ENCODE assay signal across 22 mouse cellular contexts in the genomic region with DNA sequence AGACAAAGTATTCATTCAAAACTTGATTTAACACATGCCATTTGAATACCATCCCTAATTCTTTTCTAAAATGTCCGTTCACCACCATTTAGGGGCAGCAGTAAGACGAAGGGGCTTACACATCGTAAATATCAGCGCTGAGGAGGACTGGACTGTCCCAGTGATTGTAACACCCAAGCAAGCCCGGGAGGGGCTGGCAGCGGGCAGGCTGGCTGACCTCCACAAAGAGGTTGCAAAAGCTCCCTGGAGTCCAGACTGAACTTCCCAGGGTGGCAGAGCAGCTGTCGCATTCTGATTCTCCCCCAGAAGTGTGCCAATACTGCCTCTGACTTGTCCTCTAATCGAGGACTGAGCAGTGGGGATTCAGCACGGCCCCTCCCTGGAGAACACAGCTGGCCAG. TPM values are rescaled to one million over a fixed set of nuclear protein-coding genes. Genes with fewer than 3 reads are reported as not detected.
A peak's percentile ranks its signal among the peaks of the same experiment; 100 is the strongest.
DNase-seq lines count a peak whose midpoint lies in the region; ATAC-seq and TF ChIP-seq lines count a peak whose summit lies in the region.
"Had no signal": no experiment of that assay in that cellular context is flagged by ENCODE, and none has a peak within 500 bp of the region (broad histone marks: within the 10 kb centered on the region; RNA-seq: fewer than 3 reads in every experiment).

No protein-coding gene starts in this region.

- no peak overlapping the region for H3K4me2 ChIP-seq in hindbrain, embryonic 11.5 days (replicated peaks; ENCODE audit: low read depth, low read length)
- H3K4me2 ChIP-seq in hindbrain, embryonic 12.5 days (replicated peaks), result no peak overlapping the region
- H3K4me2 ChIP-seq in neural tube, embryonic 11.5 days (ENCODE audit: low read depth), result no peak overlapping the region
- no peak overlapping the region for H3K4me2 ChIP-seq in stomach, postnatal 0 days (replicated peaks; ENCODE audit: low read depth)
- H3K4me2 ChIP-seq: hindbrain, embryonic 15.5 days; limb, embryonic 13.5 days; liver, embryonic 12.5 days had no signal

- 71% methylated on average over 9 of the region's 9 CpGs for WGBS in hindbrain, embryonic 11.5 days
- WGBS in hindbrain, embryonic 12.5 days, result 67% methylated on average over 9 of the region's 9 CpGs
- WGBS in neural tube, embryonic 11.5 days, result 50% methylated on average over 9 of the region's 9 CpGs
- WGBS in stomach, postnatal 0 days, result 57% methylated on average over 9 of the region's 9 CpGs

- no peaks in the 10 kb centered on the region for H3K4me1 ChIP-seq in hindbrain, embryonic 11.5 days (replicated peaks; ENCODE audit: control insufficient read depth, insufficient read depth, low read length)
- H3K4me1 ChIP-seq in hindbrain, embryonic 12.5 days, result peaks cover 6% of the 10 kb centered on the region
- H3K4me1 ChIP-seq in neural tube, embryonic 11.5 days (ENCODE audit: control insufficient read depth, insufficient read depth, low read length), result no peaks in the 10 kb centered on the region
- H3K4me1 ChIP-seq in stomach, postnatal 0 days (replicated peaks; ENCODE audit: control insufficient read depth, insufficient read depth), result no peaks in the 10 kb centered on the region
- H3K4me1 ChIP-seq: liver, embryonic 12.5 days had no signal

- no peak for TF ChIP-seq CTCF in stomach, postnatal 0 days (IDR thresholded peaks at IDR 0.05; ENCODE audit: low read depth)

- no peak overlapping the region for H3K27ac ChIP-seq in hindbrain, embryonic 11.5 days (ENCODE audit: low read depth, low read length)
- H3K27ac ChIP-seq in hindbrain, embryonic 12.5 days, result no peak overlapping the region
- H3K27ac ChIP-seq in neural tube, embryonic 11.5 days (ENCODE audit: low read depth, low read length), result no peak overlapping the region
- H3K27ac ChIP-seq in stomach, postnatal 0 days (replicated peaks), result no peak overlapping the region
- H3K27ac ChIP-seq: hindbrain, embryonic 15.5 days; limb, embryonic 13.5 days; liver, embryonic 12.5 days had no signal

- DNase-seq in adrenal gland, adult 2 months, result peak; percentile 65
- DNase-seq in adrenal gland, adult 18-20 months (ENCODE audit: low spot score in 2 of 2), result no peak
- DNase-seq in hindbrain, embryonic 11.5 days (ENCODE audit: low spot score), result no peak
- no peak for DNase-seq in neural tube, embryonic 11.5 days (ENCODE audit: low spot score)
- DNase-seq in neural tube, embryonic 10.5 days (ENCODE audit: extremely low spot score, low spot score), result no peak
- DNase-seq in gastrocnemius, postnatal 25 days, result peak; percentile 24
- no peak for DNase-seq in stomach, postnatal 0 days (ENCODE audit: low spot score)
- DNase-seq: cerebellum, adult 11-12 months; heart, postnatal 36 days; kidney, adult 8-10 months; kidney, postnatal 10 days; layer of hippocampus, postnatal 36 days; lung, adult 18-20 months; midbrain, embryonic 14.5 days; right cerebral cortex, postnatal 14 days; thymus, postnatal 25 days had no signal

- no peak overlapping the region for H3K4me3 ChIP-seq in hindbrain, embryonic 11.5 days (ENCODE audit: low read depth, low read length)
- H3K4me3 ChIP-seq in hindbrain, embryonic 12.5 days, result no peak overlapping the region
- H3K4me3 ChIP-seq in neural tube, embryonic 11.5 days (ENCODE audit: low read depth, low read length), result no peak overlapping the region
- H3K4me3 ChIP-seq in stomach, postnatal 0 days (ENCODE audit: low read depth, low read length), result no peak overlapping the region
- H3K4me3 ChIP-seq: hindbrain, embryonic 15.5 days; limb, embryonic 13.5 days; liver, embryonic 12.5 days had no signal

- H3K27me3 ChIP-seq in hindbrain, embryonic 11.5 days (ENCODE audit: control insufficient read depth, insufficient read depth, low read length), result no peaks in the 10 kb centered on the region
- no peaks in the 10 kb centered on the region; the same call in 1 of the 2 replicates for H3K27me3 ChIP-seq in hindbrain, embryonic 12.5 days
- no peaks in the 10 kb centered on the region for H3K27me3 ChIP-seq in neural tube, embryonic 11.5 days (ENCODE audit: control insufficient read depth, insufficient read depth, low read length)
- H3K27me3 ChIP-seq in stomach, postnatal 0 days (ENCODE audit: control insufficient read depth, insufficient read depth, low read length), result no peaks in the 10 kb centered on the region
- H3K27me3 ChIP-seq: hindbrain, embryonic 15.5 days; liver, embryonic 12.5 days had no signal

- TF ChIP-seq EP300 in stomach, postnatal 0 days (optimal IDR thresholded peaks at IDR 0.05), result no peak

- 0 out of 2 replicates have a peak overlapping the region, but pooled peaks have one; percentile 11 for H3K9ac ChIP-seq in hindbrain, embryonic 11.5 days (ENCODE audit: low read depth, low read length)
- no peak overlapping the region for H3K9ac ChIP-seq in hindbrain, embryonic 12.5 days
- no peak overlapping the region for H3K9ac ChIP-seq in neural tube, embryonic 11.5 days (ENCODE audit: low read length)
- H3K9ac ChIP-seq in stomach, postnatal 0 days (ENCODE audit: low read length), result no peak overlapping the region
- H3K9ac ChIP-seq: hindbrain, embryonic 15.5 days; limb, embryonic 13.5 days; liver, embryonic 12.5 days had no signal

- no peaks in the 10 kb centered on the region for H3K9me3 ChIP-seq in hindbrain, embryonic 11.5 days (ENCODE audit: control insufficient read depth, low read length)
- H3K9me3 ChIP-seq in hindbrain, embryonic 12.5 days (replicated peaks), result no peaks in the 10 kb centered on the region
- no peaks in the 10 kb centered on the region for H3K9me3 ChIP-seq in neural tube, embryonic 11.5 days (ENCODE audit: control insufficient read depth, low read length)
- H3K9me3 ChIP-seq in stomach, postnatal 0 days (ENCODE audit: control insufficient read depth, low read length), result no peaks in the 10 kb centered on the region
- H3K9me3 ChIP-seq: hindbrain, embryonic 15.5 days; limb, embryonic 13.5 days; liver, embryonic 12.5 days had no signal

- no peaks in the 10 kb centered on the region for H3K36me3 ChIP-seq in hindbrain, embryonic 11.5 days (ENCODE audit: control insufficient read depth, insufficient read depth, low read length)
- no peaks in the 10 kb centered on the region for H3K36me3 ChIP-seq in hindbrain, embryonic 12.5 days
- H3K36me3 ChIP-seq in neural tube, embryonic 11.5 days (ENCODE audit: control insufficient read depth, insufficient read depth, low read length), result no peaks in the 10 kb centered on the region
- no peaks in the 10 kb centered on the region for H3K36me3 ChIP-seq in stomach, postnatal 0 days (ENCODE audit: control insufficient read depth, insufficient read depth, low read length)
- H3K36me3 ChIP-seq: limb, embryonic 13.5 days; liver, embryonic 12.5 days had no signal

- no peak for ATAC-seq in hindbrain, embryonic 11.5 days (ENCODE audit: low FRiP score)
- no peak for ATAC-seq in hindbrain, embryonic 12.5 days (ENCODE audit: low FRiP score)
- 0 out of 2 replicates have a peak, but pooled peaks have one; percentile 32 for ATAC-seq in neural tube, embryonic 11.5 days (ENCODE audit: insufficient read depth, low FRiP score, low TSS enrichment)
- no peak for ATAC-seq in stomach, postnatal 0 days (ENCODE audit: low FRiP score, low TSS enrichment)
- ATAC-seq: liver, embryonic 12.5 days had no signal

RNA-seq across cellular contexts. Expression of a gene that starts 19.9 kb away (rescaled TPM):
- under 1 TPM; 0.07 to 0.17 TPM for total RNA-seq in adrenal gland, adult 2 months (2021)
- polyA plus RNA-seq in adrenal gland, adult 2 months (2012; rRNA removed), result under 0.01 and 0.02 TPM in 2 replicates
- under 1 TPM; 0.07 to 0.22 TPM for total RNA-seq in adrenal gland, adult 18-20 months (2021)
- polyA plus RNA-seq in hindbrain, embryonic 11.5 days (2014; fragmentation: Nextera tagmentation; extraction: Ambion mirVana), result 1.4 and 2.0 TPM in 2 replicates
- 10.0 and 15.7 TPM in 2 replicates for polyA plus RNA-seq in hindbrain, embryonic 12.5 days (2016; fragmentation: Nextera tagmentation; extraction: Ambion mirVana)
- 0.70 and 2.1 TPM in 2 replicates for polyA plus RNA-seq in neural tube, embryonic 11.5 days (2014; fragmentation: Nextera tagmentation; extraction: Ambion mirVana)
- under 1 TPM; 0.03 to 0.16 TPM for total RNA-seq in gastrocnemius, postnatal 25 days (2021)
- polyA plus RNA-seq in stomach, postnatal 0 days (2015; fragmentation: Nextera tagmentation; extraction: Ambion mirVana), result 0.63 TPM in 1 of 2 replicates, not detected in the other
- total RNA-seq: heart, postnatal 36 days; megakaryocyte-erythroid progenitor cell, adult 5-6 weeks; neutrophil, adult 5-6 weeks had no signal

Comparison
In these comparisons a context has a peak if more than half of its experiments do, and no peak if none do; other contexts are left out.
1. DNase-seq: peak in adrenal gland, adult 2 months (single experiment) and gastrocnemius, postnatal 25 days (single experiment); none in adrenal gland, adult 18-20 months (0 of 2), hindbrain, embryonic 11.5 days (single experiment), neural tube, embryonic 11.5 days (single experiment), neural tube, embryonic 10.5 days (single experiment) and stomach, postnatal 0 days (single experiment).